Mouse (Mus musculus): ENCODE data around the gene Tekt2. TPM values are rescaled to one million over a fixed set of nuclear protein-coding genes. Genes with fewer than 3 reads are reported as not detected.

The Tekt2 gene
- not detected in 2 replicates for polyA plus RNA-seq (2012; ENCODE audit: insufficient read depth, insufficient read length, low replicate concordance, missing spikeins)

DNA sequence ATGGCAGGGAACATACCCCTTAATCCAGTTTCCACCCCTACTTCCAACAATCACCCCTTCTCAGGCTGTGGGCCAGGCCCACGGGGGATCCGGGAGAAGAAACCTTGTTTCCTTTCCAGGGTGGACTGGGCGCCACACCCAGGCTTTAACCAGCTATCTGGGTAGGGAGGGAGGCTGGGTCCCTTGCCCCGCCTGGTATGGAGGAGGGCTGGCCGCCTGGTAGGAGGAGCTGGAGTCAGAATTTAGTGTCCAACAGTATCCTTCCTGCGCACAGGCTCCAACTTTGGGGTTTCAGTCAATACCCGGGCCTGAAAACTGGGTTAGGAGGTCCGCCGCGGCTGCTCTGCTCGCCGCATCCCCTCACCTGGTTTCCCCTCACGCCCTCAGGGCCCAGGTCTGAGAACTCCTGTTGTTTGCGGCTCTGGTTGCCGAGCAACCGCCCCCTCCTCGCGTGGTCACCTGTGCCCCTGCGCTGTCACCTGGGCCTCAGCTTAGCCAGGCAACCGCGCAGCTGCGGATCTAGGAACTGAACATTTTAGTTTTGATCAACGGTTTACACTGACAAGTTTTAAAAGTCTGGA lies at the start of gene Tekt2:
TSS of gene Tekt2 (minus strand) at position 408 of the 581 bp plus-strand sequence.
- Histone ChIP-seq H3K4me3 (ENCODE audit: insufficient read depth, low read depth, low read length) (no peak within 1 kb of the TSS), H3K4me1 (ENCODE audit: control insufficient read depth, insufficient read depth, low read length) (peaks cover 13% of the 10 kb centered on the region; the same call in 1 of the 2 replicates), H3K27ac (ENCODE audit: insufficient read depth, low read depth, low read length) (no peak within 1 kb of the TSS)
- WGBS, result 32% methylated on average over 23 of the region's 23 CpGs
- TF ChIP-seq POLR2A (IDR thresholded peaks at IDR 0.05; ENCODE audit: insufficient read depth, low read depth, low read length) (no peak), CTCF (IDR thresholded peaks at IDR 0.05; ENCODE audit: insufficient read depth, low read depth, low read length) (no peak)

DNA sequence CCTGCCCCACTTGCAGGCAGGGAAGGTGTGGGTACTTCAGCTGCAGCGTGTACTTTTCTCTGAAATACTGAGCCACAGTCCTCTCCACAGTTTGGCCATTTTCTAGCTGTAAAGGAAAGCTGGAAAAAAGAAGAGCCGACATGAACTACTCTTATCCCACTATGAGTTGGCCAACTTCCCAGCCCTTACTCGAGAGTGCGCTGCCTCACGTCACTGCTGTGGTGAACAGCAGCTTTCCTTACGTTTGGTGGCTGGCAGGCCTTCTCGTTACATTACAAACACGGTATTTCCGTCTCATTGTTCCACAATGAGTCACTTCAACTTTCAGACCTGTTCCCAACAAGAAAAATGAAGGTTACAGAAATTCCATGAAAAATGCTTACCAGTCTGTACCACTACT lies 46.0 kb upstream of the Tekt2 start:
- Histone ChIP-seq H3K4me3 (ENCODE audit: insufficient read depth, low read depth, low read length) (no peak overlapping the region), H3K4me1 (ENCODE audit: control insufficient read depth, insufficient read depth, low read length) (no peaks in the 10 kb centered on the region), H3K27ac (ENCODE audit: insufficient read depth, low read depth, low read length) (no peak overlapping the region)
- TF ChIP-seq POLR2A (IDR thresholded peaks at IDR 0.05; ENCODE audit: insufficient read depth, low read depth, low read length), result no peak
- no peak for TF ChIP-seq CTCF (IDR thresholded peaks at IDR 0.05; ENCODE audit: insufficient read depth, low read depth, low read length)
- WGBS, result 38% methylated on average over 9 of the region's 9 CpGs

- H3K27ac ChIP-seq (ENCODE audit: insufficient read depth, low read depth, low read length), result no peak overlapping the region
- no peaks in the 10 kb centered on the region for H3K4me1 ChIP-seq (ENCODE audit: control insufficient read depth, insufficient read depth, low read length)
- 96% methylated on average over 1 of the region's 1 CpGs for WGBS
- no peak for TF ChIP-seq POLR2A (IDR thresholded peaks at IDR 0.05; ENCODE audit: insufficient read depth, low read depth, low read length)
- no peak overlapping the region for H3K4me3 ChIP-seq (ENCODE audit: insufficient read depth, low read depth, low read length)
These were observed 34.6 kb upstream of the Tekt2 start for GRCm38 (mm10) chr4:126360069-126360468.

DNA sequence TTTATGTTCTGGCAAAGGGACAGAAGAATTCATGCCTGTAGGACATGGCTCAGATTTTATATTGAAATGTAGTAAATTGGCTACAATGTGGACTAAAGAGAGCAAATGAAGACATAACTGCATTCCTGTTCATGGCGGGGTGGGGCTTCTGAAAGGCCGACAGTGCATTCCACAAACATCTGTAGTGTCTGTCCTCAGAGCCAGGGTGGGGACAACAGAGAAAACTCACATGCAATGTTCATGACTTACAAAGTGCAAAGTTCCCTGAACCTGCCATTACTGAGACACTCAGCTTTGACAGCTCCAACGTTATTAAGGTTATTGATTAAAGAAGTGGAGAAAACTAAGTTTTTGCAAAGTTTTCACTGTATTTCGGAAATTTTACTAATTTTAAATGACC lies 18.0 kb upstream of the Tekt2 start:
- no peaks in the 10 kb centered on the region for H3K4me1 ChIP-seq (ENCODE audit: control insufficient read depth, insufficient read depth, low read length)
- 81% methylated on average over 4 of the region's 4 CpGs for WGBS
- H3K27ac ChIP-seq (ENCODE audit: insufficient read depth, low read depth, low read length), result no peak overlapping the region
- TF ChIP-seq POLR2A (IDR thresholded peaks at IDR 0.05; ENCODE audit: insufficient read depth, low read depth, low read length) (no peak), CTCF (IDR thresholded peaks at IDR 0.05; ENCODE audit: insufficient read depth, low read depth, low read length) (no peak)
- no peak overlapping the region for H3K4me3 ChIP-seq (ENCODE audit: insufficient read depth, low read depth, low read length)

- 53% methylated on average over 4 of the region's 4 CpGs for WGBS
- no peak overlapping the region for H3K27ac ChIP-seq (ENCODE audit: insufficient read depth, low read depth, low read length)
- H3K4me3 ChIP-seq (ENCODE audit: insufficient read depth, low read depth, low read length), result no peak overlapping the region
- no peaks in the 10 kb centered on the region for H3K4me1 ChIP-seq (ENCODE audit: control insufficient read depth, insufficient read depth, low read length)
- no peak for TF ChIP-seq CTCF (IDR thresholded peaks at IDR 0.05; ENCODE audit: insufficient read depth, low read depth, low read length)
- no peak for TF ChIP-seq POLR2A (IDR thresholded peaks at IDR 0.05; ENCODE audit: insufficient read depth, low read depth, low read length)
These were observed 14.0 kb upstream of the Tekt2 start for GRCm38 (mm10) chr4:126339461-126339860.

DNA sequence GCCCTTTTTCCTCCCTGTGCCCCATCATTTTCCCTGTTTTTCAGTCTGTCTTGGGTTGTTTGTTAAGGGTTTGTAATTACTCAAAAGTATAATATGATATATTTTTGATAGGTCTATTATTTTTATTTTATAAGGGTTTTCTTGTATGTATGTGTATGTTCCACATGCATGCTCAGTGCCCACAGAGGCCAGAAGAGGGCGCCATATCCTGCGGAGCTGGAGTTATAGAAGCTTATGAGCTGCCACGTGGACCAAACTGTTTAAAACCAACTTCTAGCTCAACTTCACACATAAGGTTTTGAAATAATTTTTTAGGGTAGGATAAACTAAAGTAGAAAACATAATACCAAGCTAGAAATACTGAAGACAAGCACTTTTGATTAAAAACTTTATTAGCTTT lies 6.9 kb upstream of the Tekt2 start:
- Histone ChIP-seq H3K4me1 (ENCODE audit: control insufficient read depth, insufficient read depth, low read length) (no peaks in the 10 kb centered on the region), H3K27ac (ENCODE audit: insufficient read depth, low read depth, low read length) (no peak overlapping the region), H3K4me3 (ENCODE audit: insufficient read depth, low read depth, low read length) (no peak overlapping the region)
- TF ChIP-seq POLR2A (IDR thresholded peaks at IDR 0.05; ENCODE audit: insufficient read depth, low read depth, low read length) (no peak), CTCF (IDR thresholded peaks at IDR 0.05; ENCODE audit: insufficient read depth, low read depth, low read length) (no peak)
- WGBS, result 55% methylated on average over 3 of the region's 3 CpGs

- TF ChIP-seq POLR2A (IDR thresholded peaks at IDR 0.05; ENCODE audit: insufficient read depth, low read depth, low read length) (no peak), CTCF (IDR thresholded peaks at IDR 0.05; ENCODE audit: insufficient read depth, low read depth, low read length) (no peak)
- H3K27ac ChIP-seq (ENCODE audit: insufficient read depth, low read depth, low read length), result no peak overlapping the region
- 70% methylated on average over 1 of the region's 1 CpGs for WGBS
- no peaks in the 10 kb centered on the region for H3K4me1 ChIP-seq (ENCODE audit: control insufficient read depth, insufficient read depth, low read length)
- H3K4me3 ChIP-seq (ENCODE audit: insufficient read depth, low read depth, low read length), result no peak overlapping the region
These were observed 6.3 kb upstream of the Tekt2 start for GRCm38 (mm10) chr4:126331751-126332150.

GRCm38 (mm10) chr4:126330295-126330694 lies 4.8 kb upstream of the Tekt2 start:
- H3K4me3 ChIP-seq (ENCODE audit: insufficient read depth, low read depth, low read length), result no peak overlapping the region
- no peak overlapping the region for H3K27ac ChIP-seq (ENCODE audit: insufficient read depth, low read depth, low read length)
- H3K4me1 ChIP-seq (ENCODE audit: control insufficient read depth, insufficient read depth, low read length), result peaks cover 3% of the 10 kb centered on the region; the same call in 1 of the 2 replicates
- 94% methylated on average over 4 of the region's 4 CpGs for WGBS
- TF ChIP-seq POLR2A (IDR thresholded peaks at IDR 0.05; ENCODE audit: insufficient read depth, low read depth, low read length) (no peak), CTCF (IDR thresholded peaks at IDR 0.05; ENCODE audit: insufficient read depth, low read depth, low read length) (no peak)

GRCm38 (mm10) chr4:126326036-126326435 lies 548 bp upstream of the Tekt2 start:
- WGBS, result 44% methylated on average over 6 of the region's 6 CpGs

More at GRCm38 (mm10) chr4:126326036-126326435, 548 bp upstream of the Tekt2 start:
- peaks cover 13% of the 10 kb centered on the region; the same call in 1 of the 2 replicates for H3K4me1 ChIP-seq (ENCODE audit: control insufficient read depth, insufficient read depth, low read length)
- H3K4me3 ChIP-seq (ENCODE audit: insufficient read depth, low read depth, low read length), result no peak overlapping the region
- TF ChIP-seq CTCF (IDR thresholded peaks at IDR 0.05; ENCODE audit: insufficient read depth, low read depth, low read length) (no peak), POLR2A (IDR thresholded peaks at IDR 0.05; ENCODE audit: insufficient read depth, low read depth, low read length) (no peak)
- H3K27ac ChIP-seq (ENCODE audit: insufficient read depth, low read depth, low read length), result no peak overlapping the region
